Mouse (Mus musculus): ENCODE data around the gene Zfp53.

DNA sequence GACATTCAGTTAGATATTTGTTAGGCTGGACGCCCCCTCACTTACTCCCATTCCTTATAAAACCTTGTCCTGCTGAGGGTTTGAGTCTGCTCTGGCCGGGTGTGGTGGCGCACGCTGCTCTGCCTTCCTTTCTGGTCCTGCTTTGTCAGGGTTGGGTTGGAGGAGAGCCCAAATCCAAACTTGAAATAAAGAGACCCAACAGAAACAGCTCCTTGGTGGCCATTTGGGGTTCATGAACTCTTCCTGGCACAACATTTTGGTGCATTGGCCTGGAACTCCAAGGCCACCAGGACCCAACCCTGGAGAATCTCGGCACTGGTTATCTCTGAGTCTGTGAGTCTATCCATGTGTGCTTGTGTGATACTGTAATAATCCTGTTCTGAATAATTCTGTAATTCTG lies 42.8 kb downstream of the Zfp53 start:
- TF ChIP-seq CTCF (conservative IDR thresholded peaks at IDR 0.05; ENCODE audit: low read length) = no peak
- no peak for TF ChIP-seq NANOG (IDR thresholded peaks at IDR 0.05; ENCODE audit: borderline replicate concordance, low read length)
- no peak for TF ChIP-seq POU5F1 (IDR thresholded peaks at IDR 0.05; ENCODE audit: borderline replicate concordance, low read length)

Data from E14TG2a.4 (cell line).